Mouse (Mus musculus) midbrain, embryonic 12.5 days (tissue): ENCODE measurements around the gene Ect2. TPM values are rescaled to one million over a fixed set of nuclear protein-coding genes. Genes with fewer than 3 reads are reported as not detected.

Experiments
- ATAC-seq: fragments of 200-750 bp; cut with Nextera tagmentation; 2 replicates; pipeline ENCODE4 v1.8.0; 2017; ENCODE audit warnings: low read depth, moderate TSS enrichment, moderate library complexity; ENCODE audit not compliant: low FRiP score
- H3K27ac ChIP-seq: fragments of 300-500 bp; sonication (generic); replicated peaks from 2 replicates; pipeline ENCODE4 v1.5.1; 2016; ENCODE audit warnings: mild to moderate bottlenecking
- H3K27me3 ChIP-seq: fragments of 300-500 bp; sonication (generic); 2 replicates; pipeline ENCODE4 v1.6.1; 2016; ENCODE audit warnings: mild to moderate bottlenecking
- H3K36me3 ChIP-seq: fragments of 300-500 bp; sonication (generic); 2 replicates; pipeline ENCODE4 v1.6.1; 2016
- H3K4me1 ChIP-seq: fragments of 300-500 bp; sonication (generic); 2 replicates; pipeline ENCODE4 v1.6.1; 2016
- H3K4me2 ChIP-seq: fragments of 300-500 bp; sonication (generic); replicated peaks from 2 replicates; pipeline ENCODE4 v1.6.1; 2016; ENCODE audit warnings: mild to moderate bottlenecking, moderate library complexity
- H3K4me3 ChIP-seq: fragments of 300-500 bp; sonication (generic); 2 replicates; pipeline ENCODE4 v1.5.1; 2016; ENCODE audit warnings: mild to moderate bottlenecking
- H3K9ac ChIP-seq: fragments of 300-500 bp; sonication (generic); replicated peaks from 2 replicates; pipeline ENCODE4 v1.6.1; 2016; ENCODE audit warnings: mild to moderate bottlenecking, moderate library complexity
- H3K9me3 ChIP-seq: fragments of 300-500 bp; sonication (generic); 2 replicates; pipeline ENCODE4 v1.6.1; 2016; ENCODE audit warnings: mild to moderate bottlenecking
- WGBS: fragments of 180-500 bp; shearing (Covaris S2); methylation state at CpG from one replicate; pipeline ENCODE4 v1.1.7; 2016; 5-methylcytosine and 5-hydroxymethylcytosine counted together
- polyA plus RNA-seq: library from polyadenylated mRNA; unstranded; fragments of >200 nt; fragmentation: Nextera tagmentation; extraction: Ambion mirVana; gene quantifications from 2 replicates; pipeline ENCODE4 v1.2.1, GENCODE M21; 2016

Gene Ect2
- polyA plus RNA-seq, 1 experiment from 2014 or later = 77.0 TPM

GRCm38 (mm10) chr3:27188386-27188785 lies 34.7 kb upstream of the Ect2 start:
- ATAC-seq = no peak
- WGBS = 80% methylated on average over 1 of the region's 1 CpGs
- peaks cover 11% of the 10 kb centered on the region for H3K4me1 ChIP-seq
- no peaks in the 10 kb centered on the region for H3K36me3 ChIP-seq
- no peaks in the 10 kb centered on the region for H3K9me3 ChIP-seq
- no peak overlapping the region for H3K4me3 ChIP-seq
- no peak overlapping the region for H3K27ac ChIP-seq
- H3K27me3 ChIP-seq = no peaks in the 10 kb centered on the region
- H3K9ac ChIP-seq = no peak overlapping the region
- H3K4me2 ChIP-seq = no peak overlapping the region

- peak overlapping the region; percentile 72 for H3K4me3 ChIP-seq
- H3K4me1 ChIP-seq = peaks cover 9% of the 10 kb centered on the region
- H3K27me3 ChIP-seq = no peaks in the 10 kb centered on the region
- ATAC-seq = no peak
- 15% methylated on average over 19 of the region's 19 CpGs for WGBS
- H3K9me3 ChIP-seq = no peaks in the 10 kb centered on the region
- H3K36me3 ChIP-seq = no peaks in the 10 kb centered on the region
- H3K27ac ChIP-seq = no peak overlapping the region
- H3K9ac ChIP-seq = peak overlapping the region; percentile 59
- peak overlapping the region; percentile 93 for H3K4me2 ChIP-seq
These were observed 30.0 kb upstream of the Ect2 start for GRCm38 (mm10) chr3:27183601-27184175.

GRCm38 (mm10) chr3:27182733-27183600 lies 29.3 kb upstream of the Ect2 start, which contains the start of gene Nceh1:
Gene Nceh1 (plus strand): TSS chr3:27182965.
- Histone ChIP-seq H3K27me3 (no peaks in the 10 kb centered on the region), H3K9me3 (no peaks in the 10 kb centered on the region), H3K4me1 (peaks cover 9% of the 10 kb centered on the region), H3K4me2 (peak within 1 kb of the TSS; percentile 93), H3K9ac (peak within 1 kb of the TSS; percentile 59), H3K4me3 (peak within 1 kb of the TSS; percentile 72), H3K27ac (no peak within 1 kb of the TSS), H3K36me3 (no peaks in the 10 kb centered on the region)
- 1% methylated on average over 54 of the region's 54 CpGs for WGBS
- peak; percentile 100 for ATAC-seq

- Histone ChIP-seq H3K27ac (no peak overlapping the region), H3K4me2 (no peak overlapping the region), H3K9me3 (no peaks in the 10 kb centered on the region), H3K4me1 (peaks cover 9% of the 10 kb centered on the region), H3K9ac (no peak overlapping the region), H3K4me3 (no peak overlapping the region), H3K27me3 (no peaks in the 10 kb centered on the region), H3K36me3 (no peaks in the 10 kb centered on the region)
- 86% methylated on average over 8 of the region's 8 CpGs for WGBS
- no peak for ATAC-seq
These were observed 26.0 kb upstream of the Ect2 start for GRCm38 (mm10) chr3:27179711-27180110.

- H3K4me2 ChIP-seq = no peak overlapping the region
- no peaks in the 10 kb centered on the region for H3K27me3 ChIP-seq
- H3K9ac ChIP-seq = no peak overlapping the region
- H3K27ac ChIP-seq = no peak overlapping the region
- no peak for ATAC-seq
- 76% methylated on average over 1 of the region's 1 CpGs for WGBS
- H3K36me3 ChIP-seq = no peaks in the 10 kb centered on the region
- H3K4me1 ChIP-seq = no peaks in the 10 kb centered on the region
- no peak overlapping the region for H3K4me3 ChIP-seq
- no peaks in the 10 kb centered on the region for H3K9me3 ChIP-seq
These were observed 16.6 kb upstream of the Ect2 start for GRCm38 (mm10) chr3:27170257-27170656.

- Histone ChIP-seq H3K27ac (no peak overlapping the region), H3K36me3 (no peaks in the 10 kb centered on the region), H3K4me3 (no peak overlapping the region), H3K9ac (no peak overlapping the region), H3K27me3 (no peaks in the 10 kb centered on the region), H3K9me3 (no peaks in the 10 kb centered on the region), H3K4me1 (no peaks in the 10 kb centered on the region), H3K4me2 (no peak overlapping the region)
- 71% methylated on average over 3 of the region's 3 CpGs for WGBS
- no peak for ATAC-seq
These were observed 11.9 kb upstream of the Ect2 start for GRCm38 (mm10) chr3:27165481-27166065.

GRCm38 (mm10) chr3:27162410-27162804 lies 8.7 kb upstream of the Ect2 start:
- no peak overlapping the region for H3K9ac ChIP-seq
- no peak overlapping the region for H3K4me2 ChIP-seq
- no peak overlapping the region for H3K27ac ChIP-seq
- no peaks in the 10 kb centered on the region for H3K4me1 ChIP-seq
- H3K36me3 ChIP-seq = no peaks in the 10 kb centered on the region
- H3K27me3 ChIP-seq = no peaks in the 10 kb centered on the region
- H3K9me3 ChIP-seq = no peaks in the 10 kb centered on the region
- 72% methylated on average over 2 of the region's 2 CpGs for WGBS
- no peak for ATAC-seq
- no peak overlapping the region for H3K4me3 ChIP-seq

GRCm38 (mm10) chr3:27161645-27162409 lies 8.1 kb upstream of the Ect2 start:
- H3K4me1 ChIP-seq = no peaks in the 10 kb centered on the region
- no peak overlapping the region for H3K4me2 ChIP-seq
- ATAC-seq = no peak
- H3K9ac ChIP-seq = no peak overlapping the region
- no peak overlapping the region for H3K27ac ChIP-seq
- no peaks in the 10 kb centered on the region for H3K27me3 ChIP-seq
- H3K9me3 ChIP-seq = no peaks in the 10 kb centered on the region
- H3K4me3 ChIP-seq = no peak overlapping the region
- WGBS = 89% methylated on average over 6 of the region's 6 CpGs
- H3K36me3 ChIP-seq = no peaks in the 10 kb centered on the region

- H3K27ac ChIP-seq = no peak overlapping the region
- H3K9me3 ChIP-seq = no peaks in the 10 kb centered on the region
- no peaks in the 10 kb centered on the region for H3K27me3 ChIP-seq
- no peak for ATAC-seq
- H3K4me3 ChIP-seq = no peak overlapping the region
- H3K36me3 ChIP-seq = no peaks in the 10 kb centered on the region
- H3K4me1 ChIP-seq = peaks cover 12% of the 10 kb centered on the region; the same call in 1 of the 2 replicates
- H3K9ac ChIP-seq = no peak overlapping the region
- 64% methylated on average over 4 of the region's 4 CpGs for WGBS
- H3K4me2 ChIP-seq = no peak overlapping the region
These were observed 5.2 kb upstream of the Ect2 start for GRCm38 (mm10) chr3:27158910-27159309.

GRCm38 (mm10) chr3:27156594-27156949 lies 2.9 kb upstream of the Ect2 start:
- H3K27ac ChIP-seq = no peak overlapping the region
- H3K4me2 ChIP-seq = no peak overlapping the region
- no peaks in the 10 kb centered on the region for H3K36me3 ChIP-seq
- no peak for ATAC-seq
- H3K4me1 ChIP-seq = peaks cover 24% of the 10 kb centered on the region
- H3K9me3 ChIP-seq = no peaks in the 10 kb centered on the region
- H3K9ac ChIP-seq = no peak overlapping the region
- no peaks in the 10 kb centered on the region for H3K27me3 ChIP-seq
- WGBS = 67% methylated on average over 3 of the region's 3 CpGs
- no peak overlapping the region for H3K4me3 ChIP-seq

GRCm38 (mm10) chr3:27155856-27156593 lies 2.3 kb upstream of the Ect2 start:
- Histone ChIP-seq H3K4me3 (no peak overlapping the region), H3K27ac (no peak overlapping the region), H3K4me2 (no peak overlapping the region), H3K9ac (no peak overlapping the region), H3K27me3 (no peaks in the 10 kb centered on the region), H3K36me3 (no peaks in the 10 kb centered on the region), H3K9me3 (no peaks in the 10 kb centered on the region), H3K4me1 (peaks cover 29% of the 10 kb centered on the region)
- ATAC-seq = no peak
- WGBS = 74% methylated on average over 9 of the region's 9 CpGs
